Mouse (Mus musculus): Measurements from ENCODE around the gene Npm1. TPM values are rescaled to one million over a fixed set of nuclear protein-coding genes. Genes with fewer than 3 reads are reported as not detected.

The Npm1 gene
- polyA plus RNA-seq, 1 experiment from 2014 or later, result 369 TPM

- H3K27me3 ChIP-seq (replicated peaks), result no peaks in the 10 kb centered on the region
- H3K27ac ChIP-seq (replicated peaks), result no peak overlapping the region
- no peak overlapping the region for H3K4me3 ChIP-seq (replicated peaks)
- WGBS, result 78% methylated on average over 3 of the region's 3 CpGs
- H3K9me3 ChIP-seq (replicated peaks), result no peaks in the 10 kb centered on the region
- no peak for ATAC-seq (ENCODE audit: low FRiP score)
- H3K4me2 ChIP-seq, result no peak overlapping the region
- H3K9ac ChIP-seq (replicated peaks), result no peak overlapping the region
- no peaks in the 10 kb centered on the region for H3K4me1 ChIP-seq
- no peaks in the 10 kb centered on the region for H3K36me3 ChIP-seq
Observed at GRCm38 (mm10) chr11:33115796-33116195, 47.2 kb downstream of the Npm1 start.

- no peak overlapping the region for H3K9ac ChIP-seq (replicated peaks)
- no peaks in the 10 kb centered on the region for H3K36me3 ChIP-seq
- no peak overlapping the region for H3K4me3 ChIP-seq (replicated peaks)
- H3K27me3 ChIP-seq (replicated peaks), result no peaks in the 10 kb centered on the region
- ATAC-seq (ENCODE audit: low FRiP score), result no peak
- no peak overlapping the region for H3K27ac ChIP-seq (replicated peaks)
- H3K4me1 ChIP-seq, result no peaks in the 10 kb centered on the region
- H3K4me2 ChIP-seq, result no peak overlapping the region
- no peaks in the 10 kb centered on the region for H3K9me3 ChIP-seq (replicated peaks)
- 9% methylated on average over 1 of the region's 1 CpGs for whole genome bisulfite sequencing
Observed at GRCm38 (mm10) chr11:33112407-33112806, 50.6 kb downstream of the Npm1 start.

GRCm38 (mm10) chr11:33110111-33110510 lies 52.9 kb downstream of the Npm1 start:
- Histone ChIP-seq H3K27me3 (replicated peaks) (no peaks in the 10 kb centered on the region), H3K9me3 (replicated peaks) (no peaks in the 10 kb centered on the region), H3K4me2 (no peak overlapping the region), H3K4me3 (replicated peaks) (no peak overlapping the region), H3K9ac (replicated peaks) (no peak overlapping the region), H3K36me3 (no peaks in the 10 kb centered on the region), H3K4me1 (no peaks in the 10 kb centered on the region), H3K27ac (replicated peaks) (no peak overlapping the region)
- ATAC-seq (ENCODE audit: low FRiP score), result no peak
- 89% methylated on average over 2 of the region's 2 CpGs for WGBS

DNA sequence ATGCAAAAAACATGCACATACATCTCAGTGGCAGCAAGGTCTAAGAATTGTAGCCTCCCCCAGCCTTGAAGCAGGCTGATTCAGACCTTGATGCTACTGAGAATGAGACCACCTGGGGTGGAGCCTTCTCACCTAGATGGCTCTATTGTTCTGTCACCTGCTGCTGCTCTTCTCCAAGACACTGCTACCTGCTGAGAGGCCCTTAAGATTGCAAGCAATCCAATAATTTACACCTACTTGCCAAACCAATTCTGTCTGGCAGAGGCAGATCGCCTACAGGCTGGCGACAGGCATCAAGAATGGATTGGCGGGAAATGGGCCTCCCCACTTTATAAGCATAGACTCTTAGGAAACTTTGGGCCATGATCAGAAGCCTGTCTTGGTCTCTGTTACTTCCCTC lies 55.5 kb downstream of the Npm1 start:
- Histone ChIP-seq H3K27ac (replicated peaks) (no peak overlapping the region), H3K9ac (replicated peaks) (no peak overlapping the region), H3K4me3 (replicated peaks) (no peak overlapping the region), H3K36me3 (no peaks in the 10 kb centered on the region), H3K4me2 (no peak overlapping the region), H3K4me1 (no peaks in the 10 kb centered on the region), H3K27me3 (replicated peaks) (no peaks in the 10 kb centered on the region), H3K9me3 (replicated peaks) (no peaks in the 10 kb centered on the region)
- 33% methylated on average over 3 of the region's 3 CpGs for WGBS
- ATAC-seq (ENCODE audit: low FRiP score), result no peak

DNA sequence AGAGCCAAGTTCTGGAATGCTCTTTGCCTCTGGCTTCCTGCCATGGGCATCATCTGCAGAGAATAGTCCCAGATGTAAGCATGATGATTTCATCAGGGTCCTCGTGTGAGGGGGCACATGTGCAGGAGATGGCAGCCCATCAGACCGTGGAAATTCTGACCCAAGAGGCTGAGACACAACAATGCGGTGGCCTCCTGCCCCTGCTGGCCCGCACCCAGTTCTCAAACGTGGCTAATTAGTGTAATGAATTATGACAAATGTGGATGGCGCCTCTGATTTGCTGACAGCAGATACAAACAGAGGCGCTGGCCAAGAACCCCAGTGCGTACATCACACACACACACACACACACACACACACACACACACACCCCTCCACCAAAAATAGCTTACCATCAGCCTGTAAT lies 58.1 kb downstream of the Npm1 start:
- Histone ChIP-seq H3K4me3 (replicated peaks) (no peak overlapping the region), H3K27ac (replicated peaks) (no peak overlapping the region), H3K4me2 (no peak overlapping the region), H3K27me3 (replicated peaks) (0 out of 2 replicates have a peak, but pooled peaks cover 3% of the 10 kb centered on the region), H3K9ac (replicated peaks) (no peak overlapping the region), H3K4me1 (peaks cover 5% of the 10 kb centered on the region), H3K36me3 (no peaks in the 10 kb centered on the region), H3K9me3 (replicated peaks) (no peaks in the 10 kb centered on the region)
- peak; percentile 69; the same call in 1 of the 2 replicates for ATAC-seq (ENCODE audit: low FRiP score)
- WGBS, result 49% methylated on average over 8 of the region's 8 CpGs

- ATAC-seq (ENCODE audit: low FRiP score), result no peak
- H3K9me3 ChIP-seq (replicated peaks), result no peaks in the 10 kb centered on the region
- 0 out of 2 replicates have a peak, but pooled peaks cover 3% of the 10 kb centered on the region for H3K27me3 ChIP-seq (replicated peaks)
- WGBS, result 89% methylated on average over 13 of the region's 13 CpGs
- no peak overlapping the region for H3K9ac ChIP-seq (replicated peaks)
- H3K27ac ChIP-seq (replicated peaks), result no peak overlapping the region
- H3K36me3 ChIP-seq, result no peaks in the 10 kb centered on the region
- peaks cover 10% of the 10 kb centered on the region for H3K4me1 ChIP-seq
- H3K4me2 ChIP-seq, result no peak overlapping the region
- no peak overlapping the region for H3K4me3 ChIP-seq (replicated peaks)
Observed at GRCm38 (mm10) chr11:33103291-33103943, 59.6 kb downstream of the Npm1 start.

Other genes with a start within 250 kb of the Npm1 start
- 9.2 and 9.7 TPM in 2 replicates for gene Fgf18, start 15.8 kb downstream of the Npm1 start, polyA plus RNA-seq (2015; fragmentation: Nextera tagmentation; extraction: Ambion mirVana)
- 20.3 and 23.2 TPM in 2 replicates for gene Tlx3, start 40.4 kb upstream of the Npm1 start, polyA plus RNA-seq (2015; fragmentation: Nextera tagmentation; extraction: Ambion mirVana)
- gene Gm12117, start 113.5 kb upstream of the Npm1 start, polyA plus RNA-seq (2015; fragmentation: Nextera tagmentation; extraction: Ambion mirVana), result not detected in 2 replicates